Mouse (Mus musculus): ENCODE data around the gene Olfr654.

Gene Olfr654

DNA sequence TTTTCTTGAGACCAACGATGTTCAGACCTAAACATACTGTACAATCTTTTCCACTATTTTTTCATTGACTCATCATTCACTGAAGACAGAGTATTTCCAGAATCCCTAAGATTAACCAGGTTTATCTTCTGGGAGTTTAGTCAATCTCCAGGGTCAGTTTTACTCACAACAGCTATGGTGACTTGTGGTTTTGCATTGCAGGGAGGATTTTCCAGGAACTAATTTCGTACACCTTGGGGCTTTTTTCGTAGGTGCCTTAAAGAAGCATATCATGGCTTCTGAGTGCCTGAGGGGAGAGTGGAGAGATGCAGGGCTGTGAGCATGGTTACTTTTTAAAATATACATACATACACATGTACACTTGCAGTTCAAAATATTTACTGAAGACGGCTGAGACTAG, at the start of gene Olfr654:
Gene Olfr654, plus strand, starts transcription at position 301 of the 400 bp plus-strand sequence.
- DNase-seq (ENCODE audit: low read depth), result no peak

GRCm38 (mm10) chr7:104549833-104550232, 37.0 kb upstream of the Olfr654 start, which contains the start of gene Olfr651:
TSS of gene Olfr651 (plus strand) at chr7:104550133.
- DNase-seq (ENCODE audit: low read depth), result no peak

DNA sequence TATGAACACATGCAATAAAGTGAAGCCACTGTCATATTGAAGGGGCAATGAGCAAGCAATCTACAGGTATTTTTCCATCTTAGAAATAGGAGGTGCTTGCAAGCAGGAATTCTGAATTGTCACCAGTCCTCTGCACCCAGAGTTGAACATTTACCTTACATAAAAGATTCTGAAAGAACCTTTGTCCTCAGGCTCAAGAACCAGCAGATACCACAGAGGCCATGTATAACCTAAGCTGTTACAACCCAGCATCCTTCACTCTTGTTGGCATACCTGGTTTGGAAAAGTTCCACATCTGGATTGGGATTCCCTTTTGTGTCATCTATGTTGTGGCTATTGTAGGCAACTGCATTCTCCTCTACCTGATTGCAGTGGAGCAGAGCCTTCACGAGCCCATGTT, 34.1 kb upstream of the Olfr654 start:
- no peak for DNase-seq (ENCODE audit: low read depth)

GRCm38 (mm10) chr7:104560601-104561000, 26.2 kb upstream of the Olfr654 start, which contains the start of gene Olfr652:
TSS of gene Olfr652 (plus strand) at chr7:104560901.
- DNase-seq (ENCODE audit: low read depth), result no peak

GRCm38 (mm10) chr7:104577014-104577413, 9.8 kb upstream of the Olfr654 start, which contains the start of gene Olfr653:
TSS of gene Olfr653 (plus strand) at chr7:104577314.
- DNase-seq (ENCODE audit: low read depth), result no peak

DNA sequence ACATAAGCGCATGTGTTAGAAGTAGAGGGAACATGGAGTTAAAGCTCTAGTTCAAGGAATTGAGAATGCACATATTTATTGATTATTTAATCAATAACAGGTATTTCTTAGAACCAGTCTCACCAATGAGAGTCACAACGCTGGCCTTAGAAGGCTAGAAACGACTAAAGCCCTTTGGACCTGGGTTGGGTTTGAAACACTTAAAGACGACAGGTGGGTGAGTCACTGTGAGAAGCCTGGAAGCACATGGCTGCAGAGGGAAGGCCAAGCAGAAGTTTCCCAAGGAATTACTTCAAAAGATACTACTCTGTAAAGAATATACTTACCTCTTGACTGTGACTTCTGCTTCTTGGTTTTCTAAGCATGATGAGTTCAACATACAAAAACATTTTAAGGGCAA, 6.0 kb upstream of the Olfr654 start:
- no peak for DNase-seq (ENCODE audit: low read depth)

GRCm38 (mm10) chr7:104581429-104581828, 5.4 kb upstream of the Olfr654 start:
- no peak for DNase-seq (ENCODE audit: low read depth)

DNA sequence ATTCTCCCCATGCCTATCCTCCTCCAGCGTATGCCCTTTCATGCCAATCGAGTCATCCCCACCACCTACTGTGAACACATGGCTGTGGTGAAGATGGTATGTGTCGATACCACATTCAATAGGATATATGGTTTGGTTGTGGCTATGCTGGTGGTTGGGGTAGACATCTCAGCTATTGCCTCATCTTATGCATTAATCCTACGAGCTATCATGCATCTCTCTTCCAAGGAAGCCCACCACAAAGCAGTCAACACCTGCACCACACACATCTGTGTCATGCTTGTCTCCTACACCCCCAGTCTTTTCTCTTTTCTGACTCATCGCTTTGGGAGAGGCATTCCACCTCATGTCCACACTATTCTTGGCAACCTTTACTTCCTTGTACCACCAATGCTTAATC, 1.4 kb downstream of the Olfr654 start:
- DNase-seq (ENCODE audit: low read depth), result no peak

DNA sequence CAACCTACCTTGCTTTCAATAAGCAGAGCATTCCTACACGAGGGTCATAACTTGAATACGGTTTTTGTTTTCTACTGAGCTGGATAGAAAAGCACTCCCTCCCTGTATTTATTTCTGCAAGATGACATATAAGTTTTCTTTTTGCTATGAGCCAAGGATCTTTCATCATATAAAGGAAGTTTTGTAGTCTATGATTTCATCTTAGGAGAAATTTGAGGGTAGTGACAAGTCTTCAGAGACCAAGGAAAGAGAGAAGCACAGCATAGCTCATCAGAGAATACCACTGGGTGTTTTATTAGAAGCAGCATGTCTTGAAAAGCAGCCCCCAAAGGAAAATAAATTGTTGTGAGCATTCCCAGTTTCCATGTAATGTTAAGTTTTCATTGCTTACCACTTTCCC, 14.9 kb downstream of the Olfr654 start, which contains the start of gene Olfr655:
Gene Olfr655, minus strand, starts transcription at position 101 of the 400 bp plus-strand sequence.
- no peak for DNase-seq (ENCODE audit: low read depth)

- no peak for DNase-seq (ENCODE audit: low read depth)
Measured at GRCm38 (mm10) chr7:104603173-104603572, 16.3 kb downstream of the Olfr654 start.

DNA sequence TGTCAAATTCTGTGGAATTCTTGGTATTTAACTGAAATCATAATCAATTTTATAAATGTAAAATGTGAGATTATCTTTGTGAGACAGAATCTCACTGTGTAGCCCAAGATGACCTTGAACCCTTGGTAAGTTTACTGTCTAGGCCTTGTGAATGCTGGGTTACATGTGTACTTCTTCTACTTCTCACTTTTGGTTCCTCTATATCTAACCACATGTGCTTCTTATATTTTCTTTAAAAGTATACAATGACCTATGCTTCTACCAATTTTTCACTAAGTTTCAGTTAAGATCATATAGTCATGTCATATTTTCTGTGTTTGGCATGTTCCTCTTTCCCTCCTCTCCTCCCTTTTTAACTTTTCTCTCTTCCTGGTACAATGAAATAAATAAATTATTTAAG, 17.9 kb downstream of the Olfr654 start:
- DNase-seq (ENCODE audit: low read depth), result no peak

- DNase-seq (ENCODE audit: low read depth), result no peak
Measured at GRCm38 (mm10) chr7:104613655-104614054, 26.8 kb downstream of the Olfr654 start, which contains the start of gene Olfr656. TSS of gene Olfr656 (plus strand) at chr7:104613955.

DNA sequence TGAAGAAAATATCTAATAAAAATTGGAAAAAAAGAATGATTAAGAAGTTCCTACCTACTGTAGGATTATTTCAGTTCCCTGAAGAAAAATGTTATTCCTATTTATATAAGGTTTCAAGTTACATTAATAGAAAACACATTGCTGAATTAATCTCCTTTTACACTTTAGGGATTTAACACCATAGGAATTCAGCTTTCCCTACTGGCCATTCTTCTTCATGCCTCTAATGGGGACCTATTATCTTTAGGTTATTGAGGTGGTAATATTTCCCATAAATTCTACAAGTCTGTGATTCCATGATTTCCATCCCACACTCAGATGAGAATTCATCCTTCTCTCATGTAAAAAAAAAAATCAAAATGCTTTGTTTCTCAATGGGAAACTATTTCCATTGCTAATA, 37.7 kb downstream of the Olfr654 start, which contains the start of gene Olfr657:
Gene Olfr657, plus strand, starts transcription at position 301 of the 400 bp plus-strand sequence.
- DNase-seq (ENCODE audit: low read depth), result no peak

Data from fibroblast of lung, adult 2 months (primary cell).